Mouse (Mus musculus) limb, embryonic 14.5 days (tissue): ENCODE results near the gene Olfr1276. TPM values are rescaled to one million over a fixed set of nuclear protein-coding genes. Genes with fewer than 3 reads are reported as not detected.

Source experiments
- ATAC-seq: fragments of 200-750 bp; cut with Nextera tagmentation; 2 replicates; pipeline ENCODE4 v1.8.0; 2017; ENCODE audit warnings: low read depth, moderate number of reproducible peaks, moderate TSS enrichment; ENCODE audit not compliant: low FRiP score
- DNase-seq: peaks from one replicate; pipeline ENCODE4 v3.0.0-alpha.2; 2015; ENCODE audit warnings: low spot score
- H3K27ac ChIP-seq: fragments of 300-500 bp; sonication (generic); replicated peaks from 2 replicates; pipeline ENCODE4 v1.5.1; 2014; ENCODE audit warnings: low read depth, mild to moderate bottlenecking, low read length, moderate library complexity, mixed read lengths
- H3K27me3 ChIP-seq: fragments of 300-500 bp; sonication (generic); 2 replicates; pipeline ENCODE4 v1.6.1; 2014; ENCODE audit warnings: low read length, mixed read lengths; ENCODE audit not compliant: control insufficient read depth, insufficient read depth
- H3K36me3 ChIP-seq: fragments of 300-500 bp; sonication (generic); 2 replicates; pipeline ENCODE4 v1.6.1; 2014; ENCODE audit warnings: mild to moderate bottlenecking, low read length, moderate library complexity, mixed read lengths; ENCODE audit not compliant: control insufficient read depth, insufficient read depth
- H3K4me1 ChIP-seq: fragments of 300-500 bp; sonication (generic); 2 replicates; pipeline ENCODE4 v1.6.1; 2014; ENCODE audit warnings: antibody characterized with exemption, low read length, mixed read lengths; ENCODE audit not compliant: control insufficient read depth, insufficient read depth
- H3K4me2 ChIP-seq: fragments of 300-500 bp; sonication (generic); replicated peaks from 2 replicates; pipeline ENCODE4 v1.6.1; 2014; ENCODE audit warnings: low read depth, mild to moderate bottlenecking, low read length, moderate library complexity; ENCODE audit not compliant: severe bottlenecking
- H3K4me3 ChIP-seq: fragments of 300-500 bp; sonication (generic); replicated peaks from 2 replicates; pipeline ENCODE4 v1.5.1; 2014; ENCODE audit warnings: low read length
- H3K9ac ChIP-seq: fragments of 300-500 bp; sonication (generic); 2 replicates; pipeline ENCODE4 v1.6.1; 2014; ENCODE audit warnings: mild to moderate bottlenecking, low read depth, low read length, moderate library complexity; ENCODE audit not compliant: severe bottlenecking
- H3K9me3 ChIP-seq: fragments of 300-500 bp; sonication (generic); 2 replicates; pipeline ENCODE4 v1.6.1; 2016; ENCODE audit warnings: low read length; ENCODE audit not compliant: control insufficient read depth
- POLR2A ChIP-seq: fragments of 200-500 bp; IDR thresholded peaks from 2 replicates; pipeline ENCODE4 v1.8.0; 2012; ENCODE audit warnings: inconsistent platforms, mild to moderate bottlenecking, moderate library complexity, borderline replicate concordance; ENCODE audit not compliant: insufficient read depth, insufficient read length; ENCODE audit errors: extremely low read depth
- WGBS: fragments of 180-500 bp; shearing (Covaris S2); extraction: QIAGEN DNeasy Blood & Tissue Kit; methylation state at CpG from one replicate; pipeline ENCODE4 v1.1.7; 2014; 5-methylcytosine and 5-hydroxymethylcytosine counted together
- polyA plus RNA-seq, 2 experiments: library from polyadenylated mRNA; depleted of rRNA in 1 of 2; stranded (reverse) in 1 of 2; unstranded in 1 of 2; fragments of >200 nt; fragmentation: Nextera tagmentation in 1 of 2; extraction: Ambion mirVana in 1 of 2; gene quantifications; 2 replicates each; pipeline versions ENCODE4 v1.2.1 to v1.2.3; 2012 to 2014

Olfr1276 gene
- polyA plus RNA-seq (2012; rRNA removed) = not detected in 2 replicates
- polyA plus RNA-seq (2014; fragmentation: Nextera tagmentation; extraction: Ambion mirVana) = not detected in 2 replicates

DNA sequence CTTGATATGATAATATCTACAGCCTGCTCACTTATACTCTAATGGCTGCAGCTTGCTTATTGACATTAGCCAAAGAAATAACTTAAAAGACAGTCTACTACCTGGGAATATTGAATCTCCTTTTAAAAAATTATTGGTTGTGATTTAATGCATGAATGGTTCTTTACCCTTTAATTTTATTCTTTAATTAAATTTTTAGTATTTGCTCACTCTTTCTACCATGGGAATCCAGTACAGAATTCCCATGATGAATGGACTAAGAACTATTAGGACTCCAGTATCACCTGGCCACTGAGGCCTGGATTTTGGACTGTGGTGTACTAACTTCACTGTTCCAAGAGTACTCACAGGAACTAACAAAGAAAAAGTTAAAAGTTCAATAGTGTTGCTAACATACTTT, at the start of gene Olfr1276:
TSS of gene Olfr1276 (plus strand) at position 301 of the 400 bp plus-strand sequence.
- no peak for ATAC-seq
- H3K4me1 ChIP-seq = no peaks in the 10 kb centered on the region
- no peak for TF ChIP-seq POLR2A
- no peak within 1 kb of the TSS for H3K4me2 ChIP-seq
- no peak within 1 kb of the TSS for H3K27ac ChIP-seq
- DNase-seq = no peak
- no peaks in the 10 kb centered on the region for H3K9me3 ChIP-seq
- H3K9ac ChIP-seq = no peak within 1 kb of the TSS
- H3K36me3 ChIP-seq = no peaks in the 10 kb centered on the region
- no peak within 1 kb of the TSS for H3K4me3 ChIP-seq
- no peaks in the 10 kb centered on the region for H3K27me3 ChIP-seq

DNA sequence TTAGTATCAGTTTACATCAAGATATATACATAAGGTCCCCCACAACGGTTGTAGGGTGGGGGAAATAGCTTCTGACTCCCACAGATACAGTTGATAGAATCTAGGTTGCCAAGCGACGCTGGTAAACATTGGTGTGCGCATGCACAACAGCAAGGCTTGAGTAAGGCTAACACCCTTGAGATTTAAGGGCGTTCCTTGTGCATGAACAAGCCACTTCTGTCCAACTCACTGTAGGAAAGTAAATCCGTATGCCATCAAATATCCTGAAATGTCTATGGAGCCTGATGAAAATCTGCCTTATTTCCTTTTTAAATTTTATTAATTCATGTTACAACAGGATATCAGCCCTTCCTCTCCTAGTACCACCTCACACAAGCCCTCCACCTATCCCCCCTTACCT, 24.8 kb upstream of the Olfr1276 start, which contains the start of gene 4930430A15Rik:
TSS of gene 4930430A15Rik (minus strand) at position 101 of the 400 bp plus-strand sequence.
- Histone ChIP-seq H3K4me2 (no peak within 1 kb of the TSS), H3K9ac (no peak within 1 kb of the TSS), H3K27me3 (no peaks in the 10 kb centered on the region), H3K36me3 (no peaks in the 10 kb centered on the region), H3K9me3 (no peaks in the 10 kb centered on the region), H3K27ac (no peak within 1 kb of the TSS), H3K4me1 (no peaks in the 10 kb centered on the region), H3K4me3 (no peak within 1 kb of the TSS)
- DNase-seq = no peak
- no peak for ATAC-seq
- 85% methylated on average over 6 of the region's 6 CpGs for WGBS
- TF ChIP-seq POLR2A = no peak

DNA sequence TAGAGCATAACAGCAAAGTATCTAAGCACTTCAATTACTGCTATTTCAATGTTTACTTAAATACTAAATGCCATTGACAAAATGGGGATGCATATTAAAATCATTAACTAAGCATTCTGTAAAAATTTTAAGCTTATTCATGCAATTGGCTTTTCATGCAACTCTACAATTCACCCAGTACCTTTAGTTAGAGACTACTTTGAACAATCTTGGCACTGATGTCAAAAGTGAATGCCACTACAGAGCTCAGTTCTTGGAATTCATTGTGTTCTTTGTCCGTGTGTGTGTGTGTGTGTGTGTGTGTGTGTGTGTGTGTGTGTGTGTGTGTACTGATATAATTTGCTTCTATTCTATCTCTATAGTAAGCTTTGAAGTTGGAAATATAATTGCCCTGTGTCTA, 19.1 kb upstream of the Olfr1276 start, which contains the start of gene Olfr1275:
TSS of gene Olfr1275 (minus strand) at position 101 of the 400 bp plus-strand sequence.
- no peak within 1 kb of the TSS for H3K4me2 ChIP-seq
- H3K9ac ChIP-seq = no peak within 1 kb of the TSS
- H3K4me3 ChIP-seq = no peak within 1 kb of the TSS
- no peaks in the 10 kb centered on the region for H3K27me3 ChIP-seq
- no peak for ATAC-seq
- no peak for DNase-seq
- H3K36me3 ChIP-seq = no peaks in the 10 kb centered on the region
- 80% methylated on average over 1 of the region's 1 CpGs for WGBS
- no peak for TF ChIP-seq POLR2A
- H3K27ac ChIP-seq = no peak within 1 kb of the TSS
- H3K9me3 ChIP-seq = no peaks in the 10 kb centered on the region
- H3K4me1 ChIP-seq = no peaks in the 10 kb centered on the region

DNA sequence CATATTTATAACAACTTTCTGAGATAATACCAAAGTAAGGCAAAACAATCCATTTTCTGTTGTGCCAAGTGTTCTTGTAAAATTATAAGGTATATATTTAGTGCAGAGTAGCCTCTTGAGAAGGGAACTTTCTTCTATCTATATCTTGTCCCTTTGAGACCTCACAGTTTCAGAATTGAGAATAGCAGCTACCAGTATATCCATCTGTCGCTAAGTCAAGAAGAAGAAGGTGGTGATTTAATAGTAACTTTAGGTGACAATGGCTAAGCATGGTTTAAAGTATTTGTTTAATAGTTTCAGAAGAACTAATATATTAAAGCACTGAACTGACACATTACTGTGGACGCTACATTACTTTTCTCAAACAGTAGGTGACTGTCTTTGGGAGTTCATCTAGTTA, 19.7 kb downstream of the Olfr1276 start, which contains the start of gene Olfr1277:
TSS of gene Olfr1277 (minus strand) at position 101 of the 400 bp plus-strand sequence.
- TF ChIP-seq POLR2A = no peak
- Histone ChIP-seq H3K27me3 (no peaks in the 10 kb centered on the region), H3K4me1 (no peaks in the 10 kb centered on the region), H3K9ac (no peak within 1 kb of the TSS), H3K9me3 (no peaks in the 10 kb centered on the region), H3K4me3 (no peak within 1 kb of the TSS), H3K4me2 (no peak within 1 kb of the TSS), H3K27ac (no peak within 1 kb of the TSS), H3K36me3 (no peaks in the 10 kb centered on the region)
- DNase-seq (no peak), ATAC-seq (no peak)
- WGBS = 75% methylated on average over 2 of the region's 2 CpGs

DNA sequence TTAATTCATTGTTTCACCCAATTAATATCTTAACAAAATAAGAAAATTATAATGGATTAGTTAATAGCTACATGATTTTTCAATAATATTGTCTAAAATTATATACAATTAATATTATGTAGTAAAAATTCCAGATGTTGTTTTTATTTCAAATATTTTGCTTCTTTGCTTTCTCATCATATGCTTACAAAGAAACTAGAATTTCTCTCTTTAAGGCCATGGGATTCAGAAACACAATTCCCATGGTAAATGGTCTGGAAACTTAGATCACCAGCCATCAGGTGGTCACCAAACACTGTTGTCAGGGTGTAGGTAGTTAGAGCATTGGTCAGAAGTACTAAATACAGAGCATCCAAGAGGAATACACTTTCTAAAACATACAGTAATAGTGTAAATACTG, 35.5 kb downstream of the Olfr1276 start, which contains the start of gene Olfr1278:
TSS of gene Olfr1278 (plus strand) at position 301 of the 400 bp plus-strand sequence.
- no peak for DNase-seq
- H3K9me3 ChIP-seq = no peaks in the 10 kb centered on the region
- no peak for TF ChIP-seq POLR2A

More for the DNA sequence above, 35.5 kb downstream of the Olfr1276 start, which contains the start of gene Olfr1278:
- no peaks in the 10 kb centered on the region for H3K36me3 ChIP-seq
- H3K9ac ChIP-seq = no peak within 1 kb of the TSS
- H3K4me1 ChIP-seq = no peaks in the 10 kb centered on the region
- H3K4me3 ChIP-seq = no peak within 1 kb of the TSS
- no peaks in the 10 kb centered on the region for H3K27me3 ChIP-seq
- H3K4me2 ChIP-seq = no peak within 1 kb of the TSS
- H3K27ac ChIP-seq = no peak within 1 kb of the TSS
- ATAC-seq = no peak
